Mouse (Mus musculus) lung, postnatal 0 days (tissue): ENCODE measurements at regions not wholly inside any gene's neighbourhood (a gene's known extent, or its start where the extent isn't known, plus 50 kb on each side); places are given as distances from the start of the nearest gene placed in this dataset.

Source experiments
- CTCF ChIP-seq: IDR thresholded peaks from 2 replicates; pipeline ENCODE4 v1.5.1; 2016; ENCODE audit warnings: antibody characterized with exemption, mild to moderate bottlenecking
- EP300 ChIP-seq: IDR thresholded peaks from 2 replicates; pipeline ENCODE4 v1.6.1; 2016; ENCODE audit warnings: antibody characterized with exemption, mild to moderate bottlenecking, control low read depth

- TF ChIP-seq CTCF (no peak), EP300 (no peak)
Observed at GRCm38 (mm10) chr1:137838357-137838756, 337.2 kb downstream of the Ptprc start.
